Mouse (Mus musculus) adrenal gland, adult 2 months (tissue): ENCODE results near the gene Necap2. TPM values are rescaled to one million over a fixed set of nuclear protein-coding genes. Genes with fewer than 3 reads are reported as not detected.

Experiments
- DNase-seq: peaks from one replicate; pipeline ENCODE4 v3.0.0; 2021
- polyA plus RNA-seq: library from polyadenylated mRNA; depleted of rRNA; stranded (reverse); fragments of >200 nt; gene quantifications from 2 replicates; pipeline ENCODE4 v1.2.3, GENCODE M21; 2012
- total RNA-seq, 2 experiments: library from RNA; stranded (reverse); gene quantifications; 2 replicates each; pipeline ENCODE4 v1.2.3; 2021

Necap2 gene
- total and polyA plus RNA-seq, 3 experiments: 54.8 to 65.3 (median 55.8) TPM

DNA sequence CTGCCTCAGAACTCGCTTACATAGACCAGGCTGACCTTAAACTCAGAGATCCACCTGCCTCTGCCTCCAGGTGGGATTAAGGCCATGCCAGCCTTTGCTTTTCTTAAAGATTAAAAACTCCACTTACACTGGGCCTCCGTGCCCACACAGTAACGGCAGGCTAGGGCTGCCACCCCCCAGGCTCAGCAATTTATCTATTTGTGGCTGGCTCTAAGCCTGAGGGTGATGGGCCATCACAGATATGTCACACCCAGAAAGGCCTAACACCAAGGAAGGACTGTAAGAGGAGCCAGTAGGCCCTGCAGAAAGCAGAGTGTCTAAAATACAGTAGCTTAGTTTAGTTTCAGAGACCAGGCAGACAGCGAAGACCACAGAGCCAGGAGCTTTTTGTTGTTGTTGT, 4.0 kb downstream of the Necap2 start:
- DNase-seq: no peak

DNA sequence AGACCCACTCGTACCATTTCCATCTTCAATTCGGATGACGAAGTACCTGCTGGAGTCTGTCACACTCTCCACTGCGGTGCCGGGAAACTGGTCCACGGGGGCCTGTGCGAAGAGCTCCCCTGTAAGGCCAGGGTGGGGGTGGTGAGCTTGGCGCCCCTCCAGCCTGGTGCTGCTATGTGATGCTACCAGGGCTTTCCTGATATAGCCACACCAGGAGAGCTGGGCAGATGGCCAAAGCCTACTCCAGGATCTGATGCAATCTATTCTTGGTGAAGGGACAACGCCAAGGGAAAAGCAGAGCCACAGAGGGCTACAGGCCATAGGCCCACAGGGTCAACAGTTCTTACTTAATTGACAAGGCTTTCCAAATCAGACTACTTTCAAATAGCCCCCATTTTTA, 4.5 kb downstream of the Necap2 start:
- peak; percentile 66 for DNase-seq

DNA sequence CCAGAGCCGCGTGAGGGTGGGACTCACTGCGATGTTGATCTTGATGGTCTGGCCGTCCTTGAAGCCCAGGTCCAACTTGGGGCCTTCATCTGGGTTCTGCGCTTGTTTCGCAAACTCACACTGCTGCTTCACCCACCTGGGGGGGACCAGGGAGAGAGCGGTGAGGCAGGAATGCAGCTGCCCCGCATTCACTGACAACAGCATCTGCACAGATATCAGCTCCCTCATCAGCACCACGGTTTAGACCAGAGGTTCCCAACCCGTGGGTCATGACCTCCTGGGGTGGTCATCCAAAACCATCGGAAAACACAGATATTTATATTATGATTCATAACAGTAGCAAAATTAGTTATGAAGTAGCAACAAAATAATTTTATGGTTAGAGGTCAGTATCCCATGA, 5.7 kb downstream of the Necap2 start:
- no peak for DNase-seq

GRCm38 (mm10) chr4:141069731-141070130, 8.4 kb downstream of the Necap2 start:
- peak; percentile 34 for DNase-seq

DNA sequence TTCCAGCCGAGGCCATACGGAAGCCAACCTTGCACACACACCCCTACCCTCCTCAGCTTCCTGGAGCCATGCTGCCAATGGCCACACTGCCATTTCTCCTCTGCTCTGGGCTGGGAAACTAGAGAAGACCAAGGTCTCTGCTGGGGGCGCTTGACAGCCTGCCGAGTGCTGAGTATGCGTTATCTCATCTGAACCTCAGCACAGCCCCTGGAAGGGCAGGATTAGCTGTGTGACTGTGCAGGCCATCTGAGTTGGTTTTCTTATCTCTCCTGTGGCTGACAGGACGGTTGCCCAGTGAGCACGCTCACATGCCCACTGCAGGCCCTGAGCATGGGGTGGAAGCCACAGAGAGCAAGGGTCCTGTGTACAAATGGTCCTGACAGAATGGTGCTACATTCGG, 9.5 kb downstream of the Necap2 start:
- DNase-seq: no peak

DNA sequence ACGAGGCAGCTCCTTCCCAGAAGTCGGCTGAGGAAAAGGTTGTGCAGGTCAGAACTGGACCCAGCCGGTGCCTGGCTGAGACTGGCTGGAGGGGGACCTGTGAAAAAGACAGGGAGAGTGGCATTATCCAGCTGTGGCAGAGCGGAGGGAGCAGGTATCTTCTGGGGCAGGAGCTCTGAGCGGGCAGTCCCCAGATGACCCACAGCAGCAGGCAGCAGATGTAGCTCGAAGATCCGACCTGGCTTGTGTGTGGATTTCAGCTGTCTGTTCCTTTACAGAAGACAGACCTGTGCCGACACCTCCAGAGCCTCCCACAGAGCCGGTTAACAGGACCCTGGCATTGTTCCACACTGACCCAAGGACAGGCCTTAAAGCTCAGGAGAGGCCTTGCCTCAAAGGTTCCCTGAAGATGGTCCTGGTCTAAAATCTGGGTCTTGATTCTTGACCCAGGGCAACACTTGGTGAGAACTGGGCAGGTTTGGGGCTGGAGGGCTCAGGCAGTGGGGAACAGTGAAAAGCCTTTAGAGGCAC, 10.6 kb downstream of the Necap2 start:
- no peak for DNase-seq

- DNase-seq: peak; percentile 35
Measured at GRCm38 (mm10) chr4:141066709-141067515, 11.2 kb downstream of the Necap2 start.

GRCm38 (mm10) chr4:141065123-141065522, 13.0 kb downstream of the Necap2 start:
- peak; percentile 82 for DNase-seq

GRCm38 (mm10) chr4:141064104-141064659, 14.0 kb downstream of the Necap2 start:
- DNase-seq: no peak

DNA sequence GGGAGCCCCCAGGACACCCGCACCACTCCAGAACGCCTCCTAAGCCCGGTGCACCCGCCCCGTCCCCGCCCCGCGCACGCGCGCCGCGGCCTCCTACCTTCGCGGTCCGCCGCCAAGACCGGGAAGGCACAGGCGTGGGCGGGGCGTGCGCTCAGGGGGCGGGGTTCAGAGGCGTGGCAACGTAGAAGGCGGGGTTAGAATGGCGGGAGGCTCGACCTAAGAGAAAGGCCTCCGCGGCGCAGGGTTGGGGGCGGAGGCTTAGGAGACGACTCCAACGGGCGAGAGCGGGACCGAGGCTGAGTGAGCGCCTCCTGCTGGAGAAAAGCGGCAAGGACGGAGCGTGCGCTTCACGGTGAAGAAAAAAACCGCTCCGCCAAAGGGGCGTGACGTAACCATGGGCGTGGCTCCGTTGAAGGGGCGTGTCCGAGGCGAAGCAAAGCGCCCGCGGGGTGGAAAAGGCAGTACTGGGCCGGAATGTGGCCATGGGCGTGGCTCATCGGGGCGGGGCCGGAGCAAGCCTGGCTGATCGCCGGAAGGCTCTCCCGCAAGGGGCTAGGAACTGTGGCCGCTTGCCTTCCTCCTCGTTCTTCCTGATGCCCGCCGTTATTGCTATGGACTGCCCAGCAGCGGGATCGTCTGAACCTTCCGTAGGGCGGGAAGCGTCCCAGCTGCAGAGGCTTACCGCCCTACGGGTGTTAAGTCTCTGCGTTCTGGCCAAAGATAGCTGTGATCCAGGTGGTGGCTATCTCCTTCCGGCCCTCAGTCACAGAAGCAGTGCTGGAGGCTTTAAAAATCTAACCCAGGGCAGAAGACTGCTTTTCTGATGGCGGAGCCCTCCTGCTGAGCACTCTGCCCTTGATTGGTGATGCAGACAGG, 17.5 kb downstream of the Necap2 start, which contains the start of gene Crocc:
TSS of gene Crocc (minus strand) at position 125 of the 876 bp plus-strand sequence.
- DNase-seq: peak; percentile 99

GRCm38 (mm10) chr4:141059616-141060425, 18.3 kb downstream of the Necap2 start:
- no peak for DNase-seq

DNA sequence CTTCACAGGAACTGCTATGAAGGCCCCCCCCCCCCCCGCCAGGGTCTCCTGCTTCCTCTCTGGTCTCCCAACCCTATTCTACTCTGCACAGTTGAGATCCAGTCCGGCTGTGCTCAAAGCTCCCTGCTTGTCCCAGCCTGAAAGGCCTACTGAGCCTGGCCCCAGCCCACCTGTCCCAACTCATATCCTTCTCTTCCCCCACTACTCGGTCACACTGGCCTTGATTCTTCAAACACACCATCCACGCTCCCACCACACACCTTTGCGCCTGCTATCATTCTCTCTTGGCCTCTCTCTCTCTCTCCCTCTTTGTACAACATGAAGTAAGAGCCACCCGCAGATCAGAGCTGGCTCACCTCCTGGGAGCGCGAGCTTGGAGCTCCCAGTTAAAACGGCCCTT, 19.3 kb downstream of the Necap2 start:
- DNase-seq: no peak

DNA sequence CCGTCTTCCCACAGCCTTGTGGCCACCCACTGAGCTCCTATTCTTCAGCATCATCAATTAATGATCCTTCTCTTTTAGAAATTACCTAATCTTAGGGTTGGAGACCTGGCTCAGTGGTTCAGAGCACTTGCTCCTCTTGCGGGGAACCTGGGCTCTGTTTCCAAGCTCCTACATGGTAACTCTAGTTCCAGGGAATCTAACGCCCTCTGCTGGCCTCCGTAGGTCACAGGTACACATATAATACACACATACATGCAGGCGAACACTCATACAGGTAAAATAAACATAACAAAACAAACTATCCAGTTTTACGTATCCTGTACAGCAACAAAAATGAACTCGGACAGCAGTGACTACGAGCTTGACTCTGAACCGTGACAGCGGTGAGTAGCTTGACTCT, 21.2 kb downstream of the Necap2 start:
- no peak for DNase-seq

DNA sequence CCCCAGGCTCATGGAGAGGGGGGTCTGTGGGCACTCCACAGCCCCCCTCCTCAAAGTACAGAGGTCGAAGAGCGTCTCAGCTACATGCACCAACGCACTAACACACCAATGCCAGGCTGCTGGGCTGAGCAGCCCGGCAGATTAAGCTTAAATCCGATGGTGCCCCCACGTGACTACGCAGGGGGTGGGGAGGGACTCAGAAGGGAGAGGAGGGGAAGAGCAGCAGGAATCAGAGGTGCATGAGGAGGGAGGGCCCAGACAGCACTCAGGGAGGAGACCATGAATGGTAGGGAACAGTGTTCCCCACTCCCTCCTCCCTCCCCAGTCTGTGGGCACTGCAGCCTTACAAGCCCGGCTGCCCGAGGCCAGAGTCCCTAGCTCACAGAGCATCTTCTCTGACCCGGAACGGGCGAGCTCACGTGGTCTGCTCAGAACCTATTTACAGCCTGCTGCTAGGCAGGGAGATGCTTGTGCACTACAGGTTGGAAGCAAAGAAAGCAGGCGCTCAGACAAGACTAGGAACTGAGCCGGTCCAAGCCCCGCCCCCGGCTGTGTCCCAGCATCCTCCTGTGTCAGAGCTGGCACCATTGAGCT, 24.5 kb downstream of the Necap2 start:
- DNase-seq: no peak

GRCm38 (mm10) chr4:141053138-141053537, 25.0 kb downstream of the Necap2 start:
- no peak for DNase-seq

DNA sequence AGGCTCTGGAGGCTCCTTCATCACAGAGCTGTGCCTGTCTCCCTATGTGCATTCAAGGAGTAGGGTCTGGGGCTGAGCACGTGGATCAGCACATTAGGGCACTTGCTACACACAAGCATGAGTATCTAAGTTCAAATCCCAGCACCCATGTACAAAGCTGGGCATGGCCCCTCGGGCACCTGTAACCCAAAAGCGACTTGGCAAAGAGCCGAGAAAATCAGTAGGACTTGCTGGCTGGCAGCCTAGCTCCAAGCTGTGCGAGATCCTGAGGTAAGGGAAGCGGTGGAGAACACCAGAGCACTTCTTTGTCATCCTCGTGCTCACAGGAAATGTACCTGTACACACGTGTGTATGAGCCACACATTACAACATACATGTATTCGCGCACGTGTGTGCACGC, 25.7 kb downstream of the Necap2 start:
- no peak for DNase-seq

GRCm38 (mm10) chr4:141049476-141049835, 28.7 kb downstream of the Necap2 start:
- DNase-seq: no peak

DNA sequence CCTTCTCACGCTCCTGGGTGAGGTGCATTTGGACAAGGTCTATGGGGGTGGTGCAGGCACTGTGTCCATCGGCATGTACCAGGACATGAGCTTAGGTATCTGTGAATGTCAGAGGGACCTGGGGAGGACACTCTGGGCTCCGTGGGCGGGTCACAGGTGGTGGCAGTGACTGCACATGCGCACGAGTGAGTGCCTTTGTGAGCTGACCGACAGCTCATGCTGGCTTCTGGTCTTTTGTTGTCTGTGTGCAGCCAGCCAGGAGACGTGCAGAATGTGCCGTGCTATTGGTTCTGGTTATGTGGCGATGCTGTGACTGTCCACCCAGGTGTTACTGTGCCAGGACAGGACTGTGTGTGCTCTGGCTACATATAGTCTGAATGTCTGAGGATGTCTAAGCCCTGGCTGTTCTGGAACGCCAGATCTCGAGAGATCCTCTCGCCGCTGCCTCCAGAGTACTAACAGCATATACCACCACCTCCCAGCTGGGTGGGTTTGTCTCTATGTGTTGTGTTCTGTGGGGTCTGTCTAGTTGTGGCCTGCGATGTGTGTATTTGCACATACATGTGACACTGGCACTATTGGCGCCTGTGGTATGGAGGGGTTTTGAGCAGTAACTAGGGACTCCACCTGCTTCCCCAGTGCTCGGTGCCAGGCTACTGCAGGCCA, 29.2 kb downstream of the Necap2 start:
- DNase-seq: no peak

GRCm38 (mm10) chr4:141044816-141045215, 33.3 kb downstream of the Necap2 start:
- peak; percentile 52 for DNase-seq

- DNase-seq: peak; percentile 23
Measured at GRCm38 (mm10) chr4:141041117-141041516, 37.0 kb downstream of the Necap2 start.
